Mouse (Mus musculus) adrenal gland, postnatal 25 days (tissue): ENCODE data around the gene Vmn2r45. TPM values are rescaled to one million over a fixed set of nuclear protein-coding genes. Genes with fewer than 3 reads are reported as not detected.
"Not testable (repeated sequence)": the region's sequence is repeated elsewhere in the genome, so short reads cannot be mapped to it uniquely, and the experiment has no call there.

Source experiments
- DNase-seq: peaks from one replicate; pipeline ENCODE4 v3.0.0; 2021; ENCODE audit warnings: mixed read lengths
- long read RNA-seq: library from polyadenylated mRNA; stranded (forward); transcript quantifications from one replicate; pipeline ENCODE4 v2.0.0, GENCODE M21; 2021
- total RNA-seq: library from RNA; stranded (reverse); gene quantifications from 2 replicates; pipeline ENCODE4 v1.2.3, GENCODE M21; 2021

The Vmn2r45 gene
- total RNA-seq = not detected in 2 replicates
- long read RNA-seq = 0 reads

DNA sequence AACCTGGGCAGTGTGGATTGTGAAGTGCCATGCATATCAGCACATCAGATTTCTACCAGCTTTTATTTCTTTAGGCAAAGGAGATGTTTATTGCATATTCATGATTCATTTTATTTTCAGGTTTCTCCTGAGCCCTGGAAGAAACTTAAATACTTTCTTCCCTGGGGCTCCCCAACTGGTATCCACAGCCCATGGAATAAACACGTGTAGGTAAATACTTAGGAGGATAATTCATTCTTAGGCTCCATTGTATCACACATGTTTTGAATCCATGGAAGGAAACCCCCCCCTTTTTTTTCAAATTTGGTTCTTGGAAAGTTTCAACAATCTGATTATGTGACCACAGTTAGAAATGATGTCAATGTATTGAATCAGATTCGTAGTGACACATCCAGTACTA, at the start of gene Vmn2r45:
Vmn2r45 (minus strand) TSS at position 101 of the 400 bp plus-strand sequence.
- not testable (repeated sequence) for DNase-seq

Other genes with a start within 250 kb of the Vmn2r45 start
- gene Vmn2r43, start 228.5 kb downstream of the Vmn2r45 start, total RNA-seq = not detected in 2 replicates
- gene Vmn2r44, start 105.7 kb downstream of the Vmn2r45 start, total RNA-seq = not detected in 2 replicates